Mouse (Mus musculus): ENCODE measurements around the gene Gm20388. TPM values are rescaled to one million over a fixed set of nuclear protein-coding genes. Genes with fewer than 3 reads are reported as not detected.
A peak's percentile ranks its signal among the peaks of the same experiment; 100 is the strongest.

Gene Gm20388
- polyA plus RNA-seq, 1 experiment = 23.9 TPM

DNA sequence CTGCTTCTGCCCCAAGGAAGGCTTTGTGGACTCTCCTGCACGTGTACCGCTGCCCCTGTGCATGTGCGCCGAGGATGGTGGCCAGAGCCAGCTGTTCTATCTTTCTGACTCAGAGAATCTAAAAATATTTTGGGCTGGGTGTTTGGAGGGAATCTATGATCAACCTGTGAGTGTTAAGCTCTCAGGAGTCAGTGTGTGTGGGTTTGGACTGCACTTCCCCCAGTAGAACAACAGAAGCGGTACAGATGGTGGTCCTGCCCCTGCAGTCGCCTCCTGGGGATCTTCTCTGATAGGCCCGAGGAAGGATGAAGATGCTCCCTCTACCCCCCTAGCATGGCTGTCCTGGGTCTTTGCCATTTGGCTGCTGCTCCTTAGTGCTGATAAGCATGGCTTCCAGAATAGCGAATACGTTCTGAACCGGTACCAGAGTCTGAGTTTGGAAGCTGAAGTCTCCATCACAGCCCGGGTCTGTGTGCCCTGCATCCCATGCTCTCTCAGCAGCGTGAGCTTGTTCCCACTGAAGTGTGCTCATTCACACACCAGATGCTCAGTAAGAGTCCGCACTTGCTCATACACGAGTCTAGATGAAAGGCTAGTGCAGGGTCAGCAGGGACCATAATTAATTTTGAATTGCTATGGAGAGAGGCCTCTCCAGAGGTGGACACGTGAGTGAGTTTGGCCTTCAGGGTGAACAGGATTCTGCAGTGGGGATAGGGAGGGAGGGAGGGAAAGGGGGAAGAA, 233.4 kb downstream of the Gm20388 start:
- H3K27ac ChIP-seq (ENCODE audit: insufficient read depth, low read length) = peak overlapping the region; percentile 36
- TF ChIP-seq POLR2A (IDR thresholded peaks at IDR 0.05; ENCODE audit: extremely low read depth, insufficient read depth, low read length) (no peak), CTCF (IDR thresholded peaks at IDR 0.05; ENCODE audit: extremely low read depth, insufficient read depth, low read length) (no peak)
- peaks cover 12% of the 10 kb centered on the region for H3K4me1 ChIP-seq (ENCODE audit: control insufficient read depth, insufficient read depth, low read length)
- H3K4me3 ChIP-seq (ENCODE audit: insufficient read depth, low read length) = no peak overlapping the region

DNA sequence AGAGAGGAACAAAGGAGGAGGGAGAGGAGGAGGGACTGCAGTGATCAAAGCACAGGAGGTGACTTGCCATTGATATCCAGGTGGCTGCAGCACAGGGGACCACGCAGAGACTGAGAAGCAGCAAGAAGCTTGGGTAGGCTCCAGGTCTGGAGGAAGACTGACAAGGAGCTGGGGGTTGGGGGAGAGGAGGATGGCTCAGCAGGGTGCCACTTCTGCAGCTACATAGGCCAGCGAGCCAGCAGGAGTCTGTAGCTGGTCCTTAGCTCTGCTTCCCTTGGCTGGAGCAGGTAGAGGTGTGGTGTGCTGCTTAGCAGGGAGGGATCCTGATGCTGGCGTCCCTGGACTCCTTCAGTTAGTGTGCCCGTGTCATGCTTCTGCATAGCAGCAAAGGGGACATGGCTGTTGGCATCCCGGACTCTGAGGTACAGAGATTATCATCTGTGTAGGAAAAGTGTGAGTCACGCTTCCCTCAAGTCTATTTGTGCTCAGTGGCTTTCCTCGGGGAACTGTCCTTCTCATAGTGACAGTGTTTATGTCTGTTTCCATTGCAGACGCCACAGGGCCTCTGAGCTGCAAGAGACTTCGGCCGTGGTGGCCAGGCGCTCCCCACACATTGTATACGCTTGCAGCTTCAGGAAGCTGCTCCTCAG, 234.1 kb downstream of the Gm20388 start:
- Histone ChIP-seq H3K27ac (ENCODE audit: insufficient read depth, low read length) (peak overlapping the region; percentile 36; the same call in 1 of the 2 replicates), H3K4me3 (ENCODE audit: insufficient read depth, low read length) (no peak overlapping the region), H3K4me1 (ENCODE audit: control insufficient read depth, insufficient read depth, low read length) (peaks cover 12% of the 10 kb centered on the region)
- TF ChIP-seq POLR2A (IDR thresholded peaks at IDR 0.05; ENCODE audit: extremely low read depth, insufficient read depth, low read length) = no peak
- TF ChIP-seq CTCF (IDR thresholded peaks at IDR 0.05; ENCODE audit: extremely low read depth, insufficient read depth, low read length) = no peak

DNA sequence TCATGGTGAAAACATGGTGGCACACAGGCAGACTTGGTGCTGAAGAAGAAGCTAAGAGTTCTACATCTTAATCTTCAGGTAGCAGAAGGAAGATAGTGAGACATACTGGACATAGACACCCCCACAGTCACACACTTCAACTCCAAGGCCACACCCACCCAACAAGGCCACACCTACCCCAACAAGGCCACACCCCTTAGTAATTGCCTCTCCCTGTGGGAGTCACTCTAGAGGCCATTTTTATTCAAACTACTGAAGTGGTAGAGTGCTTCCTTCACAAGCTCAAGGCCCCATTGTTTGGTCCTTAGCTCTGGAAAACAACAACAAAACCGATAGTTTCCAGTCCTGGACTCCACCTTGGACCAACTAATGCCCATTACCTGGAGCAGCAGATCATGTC, 235.4 kb downstream of the Gm20388 start:
- peaks cover 12% of the 10 kb centered on the region for H3K4me1 ChIP-seq (ENCODE audit: control insufficient read depth, insufficient read depth, low read length)
- no peak for TF ChIP-seq POLR2A (IDR thresholded peaks at IDR 0.05; ENCODE audit: extremely low read depth, insufficient read depth, low read length)
- no peak for TF ChIP-seq CTCF (IDR thresholded peaks at IDR 0.05; ENCODE audit: extremely low read depth, insufficient read depth, low read length)
- no peak overlapping the region for H3K27ac ChIP-seq (ENCODE audit: insufficient read depth, low read length)
- H3K4me3 ChIP-seq (ENCODE audit: insufficient read depth, low read length) = no peak overlapping the region

DNA sequence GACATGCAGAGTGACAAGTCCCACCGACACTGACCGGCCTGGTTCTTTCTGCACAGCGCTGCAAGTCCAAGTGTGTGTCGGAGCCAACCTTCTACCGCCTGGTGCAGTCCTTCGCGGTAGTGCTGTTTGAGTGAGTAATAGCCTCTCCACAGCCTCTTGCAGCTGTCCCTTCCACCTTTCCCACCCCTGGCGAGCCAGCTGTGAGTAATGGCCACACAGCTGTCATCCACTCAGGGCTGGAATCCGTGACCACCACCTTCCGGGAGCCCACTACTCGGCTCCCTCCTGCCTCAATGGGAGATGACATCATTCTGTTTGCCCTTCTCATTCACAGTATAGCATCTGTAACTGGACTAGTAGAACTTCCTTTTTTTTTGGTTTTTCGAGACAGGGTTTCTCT, 239.4 kb downstream of the Gm20388 start:
- H3K4me3 ChIP-seq (ENCODE audit: insufficient read depth, low read length) = no peak overlapping the region
- TF ChIP-seq POLR2A (IDR thresholded peaks at IDR 0.05; ENCODE audit: extremely low read depth, insufficient read depth, low read length) (no peak), CTCF (IDR thresholded peaks at IDR 0.05; ENCODE audit: extremely low read depth, insufficient read depth, low read length) (no peak)
- H3K27ac ChIP-seq (ENCODE audit: insufficient read depth, low read length) = no peak overlapping the region
- H3K4me1 ChIP-seq (ENCODE audit: control insufficient read depth, insufficient read depth, low read length) = peaks cover 3% of the 10 kb centered on the region; the same call in 1 of the 2 replicates

DNA sequence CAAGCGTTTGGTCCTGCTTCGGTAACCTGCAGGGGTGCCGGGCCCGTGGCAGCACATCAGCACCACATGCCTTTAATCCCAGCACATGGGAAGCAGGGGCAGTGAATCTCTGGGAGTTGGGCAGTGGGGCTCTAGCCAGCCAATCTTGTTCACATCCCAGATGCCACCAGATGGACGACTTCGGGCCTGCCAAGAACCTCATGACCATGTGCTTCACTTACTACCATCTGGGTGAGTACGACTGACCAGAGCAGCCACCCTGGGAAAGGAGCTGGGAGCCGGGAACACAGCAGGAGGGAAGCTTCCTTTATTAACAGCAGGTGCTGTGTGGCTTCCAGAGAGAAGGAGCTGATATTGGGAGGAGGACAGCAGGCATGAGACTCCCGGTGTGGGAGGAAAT, 240.5 kb downstream of the Gm20388 start:
- TF ChIP-seq POLR2A (IDR thresholded peaks at IDR 0.05; ENCODE audit: extremely low read depth, insufficient read depth, low read length) = no peak
- TF ChIP-seq CTCF (IDR thresholded peaks at IDR 0.05; ENCODE audit: extremely low read depth, insufficient read depth, low read length) = no peak
- H3K4me3 ChIP-seq (ENCODE audit: insufficient read depth, low read length) = no peak overlapping the region
- no peaks in the 10 kb centered on the region for H3K4me1 ChIP-seq (ENCODE audit: control insufficient read depth, insufficient read depth, low read length)
- no peak overlapping the region for H3K27ac ChIP-seq (ENCODE audit: insufficient read depth, low read length)

DNA sequence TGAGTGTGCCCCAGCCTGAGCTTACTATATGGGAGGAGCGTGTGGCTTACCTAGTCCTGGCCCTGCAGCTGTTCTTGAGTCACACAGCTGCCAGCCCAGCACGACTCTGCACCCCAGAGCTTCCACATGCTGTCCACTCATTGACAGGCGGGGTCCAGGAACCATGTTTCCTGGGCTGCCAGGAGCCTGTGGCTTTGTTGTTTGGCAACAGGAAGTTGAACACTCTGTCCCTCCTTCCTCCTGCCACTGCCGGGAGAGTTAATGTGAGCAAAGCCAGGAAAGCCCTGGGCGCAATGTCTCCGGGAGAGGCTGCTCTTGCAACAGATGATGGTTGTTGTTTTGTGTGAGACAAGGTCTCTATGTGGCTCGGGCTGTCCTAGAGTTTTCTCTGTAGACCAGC, 242.0 kb downstream of the Gm20388 start:
- H3K27ac ChIP-seq (ENCODE audit: insufficient read depth, low read length) = no peak overlapping the region
- no peaks in the 10 kb centered on the region for H3K4me1 ChIP-seq (ENCODE audit: control insufficient read depth, insufficient read depth, low read length)
- no peak overlapping the region for H3K4me3 ChIP-seq (ENCODE audit: insufficient read depth, low read length)
- TF ChIP-seq POLR2A (IDR thresholded peaks at IDR 0.05; ENCODE audit: extremely low read depth, insufficient read depth, low read length) (no peak), CTCF (IDR thresholded peaks at IDR 0.05; ENCODE audit: extremely low read depth, insufficient read depth, low read length) (no peak)

DNA sequence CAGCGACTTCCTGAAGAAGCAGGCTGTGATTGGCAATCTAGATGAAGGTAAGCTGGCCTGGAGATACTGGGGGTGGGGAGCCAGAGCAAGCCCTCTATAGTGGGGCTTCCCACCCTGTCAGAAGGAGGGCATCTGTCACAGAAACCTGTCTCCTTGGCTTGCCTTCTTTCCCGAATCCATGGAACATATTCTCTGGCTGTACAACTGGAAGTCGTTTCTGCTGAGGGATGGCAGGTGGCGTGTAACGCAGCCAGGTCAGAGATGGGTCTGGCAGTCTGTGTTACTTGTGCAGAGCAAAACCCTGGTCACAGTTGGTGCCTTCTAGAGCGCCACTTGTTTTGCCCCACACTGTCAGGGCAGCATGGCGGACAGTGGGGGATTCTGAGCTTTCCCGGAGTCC, 249.7 kb downstream of the Gm20388 start:
- Histone ChIP-seq H3K4me1 (ENCODE audit: control insufficient read depth, insufficient read depth, low read length) (peaks cover 11% of the 10 kb centered on the region), H3K4me3 (ENCODE audit: insufficient read depth, low read length) (no peak overlapping the region), H3K27ac (ENCODE audit: insufficient read depth, low read length) (no peak overlapping the region)
- no peak for TF ChIP-seq POLR2A (IDR thresholded peaks at IDR 0.05; ENCODE audit: extremely low read depth, insufficient read depth, low read length)
- TF ChIP-seq CTCF (IDR thresholded peaks at IDR 0.05; ENCODE audit: extremely low read depth, insufficient read depth, low read length) = no peak

DNA sequence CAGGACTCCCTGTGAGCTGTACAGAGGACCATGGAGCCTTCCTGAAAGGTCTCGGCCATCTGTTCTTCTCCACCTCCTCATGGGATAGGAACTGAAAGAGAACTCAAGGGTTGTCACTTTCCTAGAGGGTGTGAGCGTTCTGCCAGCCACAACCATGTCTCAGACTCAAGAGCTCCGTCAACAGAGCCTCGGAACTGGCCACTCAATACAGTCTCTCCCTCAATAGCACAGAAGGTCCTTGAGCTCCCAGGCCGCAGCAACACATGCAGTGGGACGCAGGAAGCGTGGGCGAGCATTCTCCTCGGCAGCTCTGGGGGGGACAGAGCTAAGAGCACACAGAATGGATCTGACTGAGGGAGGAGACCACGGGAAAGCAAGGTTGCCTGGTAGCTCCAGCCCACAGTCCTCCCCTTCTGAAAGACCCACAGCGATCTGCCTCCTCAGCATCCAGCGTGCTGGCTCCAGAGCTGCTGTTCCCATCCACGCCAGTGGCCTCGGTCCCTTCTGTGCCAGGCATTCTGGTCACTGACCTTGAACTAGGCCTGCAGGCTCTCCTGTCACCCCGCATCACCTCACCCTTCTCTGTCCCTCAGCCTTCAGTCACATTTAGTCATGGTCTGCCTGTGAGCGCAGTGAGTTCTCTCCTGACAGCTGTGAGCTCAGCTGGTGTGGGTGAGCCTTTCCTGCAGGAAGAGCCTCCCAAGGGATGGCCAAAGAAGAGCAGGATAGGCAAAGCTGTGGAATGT, 251.2 kb downstream of the Gm20388 start:
- no peak for TF ChIP-seq POLR2A (IDR thresholded peaks at IDR 0.05; ENCODE audit: extremely low read depth, insufficient read depth, low read length)
- no peak overlapping the region for H3K27ac ChIP-seq (ENCODE audit: insufficient read depth, low read length)
- H3K4me3 ChIP-seq (ENCODE audit: insufficient read depth, low read length) = no peak overlapping the region
- peaks cover 11% of the 10 kb centered on the region for H3K4me1 ChIP-seq (ENCODE audit: control insufficient read depth, insufficient read depth, low read length)

DNA sequence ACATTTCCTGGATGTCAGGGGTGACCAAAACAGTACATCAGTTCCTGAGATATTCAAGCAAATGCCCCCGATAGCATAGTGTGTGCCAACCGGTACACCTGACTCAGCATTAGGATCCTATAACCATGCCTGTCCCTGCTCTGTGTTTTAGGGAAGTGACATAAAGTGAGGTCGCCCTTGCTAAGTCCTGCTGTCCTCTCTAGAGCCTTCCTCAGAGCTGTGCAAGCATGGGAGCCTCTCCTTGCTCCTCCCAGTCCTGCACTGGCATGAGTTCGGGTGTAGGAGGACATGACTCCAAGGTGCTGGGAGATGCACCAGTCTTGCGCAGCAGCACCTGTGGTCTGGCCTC, 251.7 kb downstream of the Gm20388 start:
- TF ChIP-seq POLR2A (IDR thresholded peaks at IDR 0.05; ENCODE audit: extremely low read depth, insufficient read depth, low read length) = no peak
- TF ChIP-seq CTCF (IDR thresholded peaks at IDR 0.05; ENCODE audit: extremely low read depth, insufficient read depth, low read length) = no peak
- Histone ChIP-seq H3K27ac (ENCODE audit: insufficient read depth, low read length) (no peak overlapping the region), H3K4me3 (ENCODE audit: insufficient read depth, low read length) (no peak overlapping the region), H3K4me1 (ENCODE audit: control insufficient read depth, insufficient read depth, low read length) (peaks cover 11% of the 10 kb centered on the region)

All from cortical plate, adult 2 months (tissue).